Comparison of ENCODE assay signal across 8 mouse cellular contexts in the genomic region with DNA sequence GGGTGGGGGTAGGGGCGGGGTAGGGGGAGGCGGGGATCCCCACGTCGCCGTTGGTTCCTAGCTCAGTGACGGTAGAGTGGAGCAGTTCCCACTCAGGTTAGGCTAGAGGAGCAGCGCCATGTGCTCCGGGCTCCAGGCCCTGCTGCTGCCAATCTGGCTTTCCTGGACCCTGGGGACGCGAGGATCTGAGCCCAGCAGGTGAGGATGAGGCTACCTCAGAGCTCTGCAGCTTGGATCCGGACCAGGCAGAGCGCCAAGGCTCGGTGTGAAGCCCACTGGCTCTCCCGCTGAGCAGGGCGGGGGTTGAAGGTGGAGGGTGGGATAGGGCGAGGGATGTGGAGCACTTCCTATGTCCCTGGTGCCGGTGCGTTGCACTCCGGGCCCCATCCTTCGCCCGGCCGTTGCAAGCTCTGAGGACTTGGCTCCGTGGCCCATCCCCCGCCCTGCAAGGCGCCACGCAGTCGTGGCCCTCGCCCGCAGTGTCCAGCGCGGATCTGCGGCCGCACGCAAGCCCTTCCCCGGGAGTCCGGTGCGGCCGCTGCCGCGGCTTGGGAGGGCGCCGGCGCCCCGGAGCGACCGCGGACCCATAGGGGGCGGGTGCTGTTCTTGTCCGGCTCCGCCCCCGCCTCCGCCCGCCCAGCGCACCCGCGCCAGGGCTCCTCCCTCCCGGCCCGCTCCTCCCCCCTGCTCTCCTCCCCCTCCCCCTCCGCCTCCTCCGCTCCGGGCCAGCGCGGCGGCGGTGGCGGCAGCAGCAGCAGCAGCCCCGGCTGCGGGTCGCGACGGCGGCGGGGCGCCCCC.
DNase-seq lines count a peak whose midpoint lies in the region; ATAC-seq lines count a peak whose summit lies in the region.

No protein-coding gene starts in this region.

- peak; percentile 75 for DNase-seq in liver, embryonic 11.5 days (ENCODE audit: low spot score)
- peak; percentile 7 for DNase-seq in ovary, postnatal 10 days (ENCODE audit: low spot score)
- peak; percentile 33 for DNase-seq in urinary bladder, postnatal 25 days (ENCODE audit: low spot score)

- peak overlapping the region; percentile 85 for H3K4me3 ChIP-seq in megakaryocyte, embryonic 14.5 days (replicated peaks)
- peak overlapping the region; percentile 69 for H3K4me3 ChIP-seq in heart, embryonic 11.5 days (ENCODE audit: low read depth, low read length)
- H3K4me3 ChIP-seq in kidney, embryonic 16.5 days (ENCODE audit: low read length), result peak overlapping the region; percentile 68
- H3K4me3 ChIP-seq in liver, embryonic 11.5 days (ENCODE audit: low read depth, low read length), result peak overlapping the region; percentile 53

- peaks cover 15% of the 10 kb centered on the region for H3K4me1 ChIP-seq in megakaryocyte, embryonic 14.5 days
- 0 out of 2 replicates have a peak, but pooled peaks cover 5% of the 10 kb centered on the region for H3K4me1 ChIP-seq in heart, embryonic 11.5 days (ENCODE audit: control insufficient read depth, insufficient read depth, low read length)
- peaks cover 12% of the 10 kb centered on the region; the same call in 1 of the 2 replicates for H3K4me1 ChIP-seq in kidney, embryonic 16.5 days (ENCODE audit: insufficient read depth, low read length)
- no peaks in the 10 kb centered on the region for H3K4me1 ChIP-seq in liver, embryonic 11.5 days (replicated peaks; ENCODE audit: control insufficient read depth, insufficient read depth, low read length)

- no peak overlapping the region for H3K27ac ChIP-seq in heart, embryonic 11.5 days (ENCODE audit: low read depth, low read length)
- no peak overlapping the region for H3K27ac ChIP-seq in kidney, embryonic 16.5 days (ENCODE audit: low read length)
- H3K27ac ChIP-seq in liver, embryonic 11.5 days (ENCODE audit: low read depth, low read length), result no peak overlapping the region

- peaks cover 29% of the 10 kb centered on the region for H3K27me3 ChIP-seq in megakaryocyte, embryonic 14.5 days (replicated peaks)
- peaks cover 24% of the 10 kb centered on the region for H3K27me3 ChIP-seq in heart, embryonic 11.5 days (ENCODE audit: control insufficient read depth, insufficient read depth, low read length)
- H3K27me3 ChIP-seq in kidney, embryonic 16.5 days (ENCODE audit: insufficient read depth, low read length), result peaks cover 32% of the 10 kb centered on the region
- H3K27me3 ChIP-seq in liver, embryonic 11.5 days (replicated peaks; ENCODE audit: control insufficient read depth, insufficient read depth, low read length), result peaks cover 34% of the 10 kb centered on the region

- under 1% methylated on average over 56 of the region's 74 CpGs for WGBS in heart, embryonic 11.5 days (ENCODE audit: insufficient replicate concordance)
- whole genome bisulfite sequencing in kidney, embryonic 16.5 days, result under 1% methylated on average over 51 of the region's 74 CpGs
- WGBS in liver, embryonic 11.5 days, result under 1% methylated on average over 56 of the region's 74 CpGs

- peaks cover 12% of the 10 kb centered on the region for H3K9me3 ChIP-seq in megakaryocyte, embryonic 14.5 days
- H3K9me3 ChIP-seq in heart, embryonic 11.5 days (replicated peaks; ENCODE audit: control insufficient read depth, low read length), result no peaks in the 10 kb centered on the region
- H3K9me3 ChIP-seq in kidney, embryonic 16.5 days (ENCODE audit: low read length), result no peaks in the 10 kb centered on the region
- H3K9me3 ChIP-seq in liver, embryonic 11.5 days (ENCODE audit: control insufficient read depth, low read length), result no peaks in the 10 kb centered on the region

- peak overlapping the region; percentile 65 for H3K9ac ChIP-seq in heart, embryonic 11.5 days (ENCODE audit: low read depth, low read length)
- peak overlapping the region; percentile 67 for H3K9ac ChIP-seq in kidney, embryonic 16.5 days (replicated peaks; ENCODE audit: low read length)
- H3K9ac ChIP-seq in liver, embryonic 11.5 days (ENCODE audit: low read depth, low read length), result no peak overlapping the region

- ATAC-seq in megakaryocyte, adult 5-6 weeks (ENCODE audit: poor library complexity, severe bottlenecking), result no peak
- ATAC-seq in common myeloid progenitor, adult 5-6 weeks (replicated peaks; ENCODE audit: low read depth, poor library complexity, severe bottlenecking), result peak; percentile 54; the same call in 1 of the 2 replicates
- peak; percentile 94 for ATAC-seq in heart, embryonic 11.5 days (replicated peaks; ENCODE audit: insufficient number of reproducible peaks, low FRiP score, low TSS enrichment)
- ATAC-seq in kidney, embryonic 16.5 days (ENCODE audit: low FRiP score, low TSS enrichment), result peak; percentile 95
- ATAC-seq in liver, embryonic 11.5 days (replicated peaks; ENCODE audit: low FRiP score), result peak; percentile 91

- H3K36me3 ChIP-seq in megakaryocyte, embryonic 14.5 days (replicated peaks; ENCODE audit: low read length), result no peaks in the 10 kb centered on the region
- no peaks in the 10 kb centered on the region for H3K36me3 ChIP-seq in heart, embryonic 11.5 days (ENCODE audit: control insufficient read depth, insufficient read depth, low read length)
- H3K36me3 ChIP-seq in kidney, embryonic 16.5 days (ENCODE audit: insufficient read depth, low read length), result no peaks in the 10 kb centered on the region
- no peaks in the 10 kb centered on the region for H3K36me3 ChIP-seq in liver, embryonic 11.5 days (ENCODE audit: control insufficient read depth, insufficient read depth, low read length)

- peak overlapping the region; percentile 98 for H3K4me2 ChIP-seq in heart, embryonic 11.5 days
- peak overlapping the region; percentile 93 for H3K4me2 ChIP-seq in kidney, embryonic 16.5 days (replicated peaks; ENCODE audit: low read depth, low read length)
- peak overlapping the region; percentile 81 for H3K4me2 ChIP-seq in liver, embryonic 11.5 days

Comparison
In these comparisons a context has a peak if more than half of its experiments do, and no peak if none do; other contexts are left out.
1. DNase-seq: peak in every context shown above with its lines; median percentile 75 in liver, embryonic 11.5 days; 33 in urinary bladder, postnatal 25 days; 7 in ovary, postnatal 10 days.